Mouse (Mus musculus): ENCODE measurements at regions not wholly inside any gene's neighbourhood (a gene's known extent, or its start where the extent isn't known, plus 50 kb on each side); places are given as distances from the start of the nearest gene placed in this dataset.

DNA sequence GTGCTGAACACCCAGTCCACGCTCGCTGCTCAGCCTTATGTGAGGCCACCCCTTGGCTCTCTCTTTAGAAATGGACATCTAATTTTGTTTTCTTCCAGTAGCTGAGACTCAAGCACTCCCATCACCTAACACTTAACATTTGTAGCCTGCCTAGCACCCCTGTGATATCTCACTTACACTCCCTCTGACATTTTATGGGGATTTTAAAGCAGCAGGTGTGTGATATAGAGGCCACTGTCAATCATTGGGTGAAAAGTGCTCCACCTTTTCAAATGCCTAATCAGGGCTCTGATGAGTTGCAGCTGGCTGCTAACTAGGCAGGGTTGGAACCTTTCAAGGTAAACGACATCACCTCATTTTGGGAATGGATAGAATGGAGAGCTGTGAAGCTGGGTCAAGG, 90.2 kb downstream of the Gm12728 start:
- H3K9me3 ChIP-seq (ENCODE audit: control insufficient read depth, low read length) = no peaks in the 10 kb centered on the region
- no peaks in the 10 kb centered on the region for H3K4me1 ChIP-seq (ENCODE audit: control insufficient read depth, insufficient read depth, low read depth, low read length)
- ATAC-seq = no peak
- H3K4me3 ChIP-seq (ENCODE audit: low read length) = no peak overlapping the region
- H3K4me2 ChIP-seq (ENCODE audit: low read length) = no peak overlapping the region
- 86% methylated on average over 3 of the region's 3 CpGs for WGBS
- H3K36me3 ChIP-seq (ENCODE audit: control insufficient read depth, insufficient read depth, low read length) = no peaks in the 10 kb centered on the region
- H3K27me3 ChIP-seq (replicated peaks; ENCODE audit: control insufficient read depth, insufficient read depth, low read length) = no peaks in the 10 kb centered on the region
- no peak overlapping the region for H3K27ac ChIP-seq (ENCODE audit: low read depth, low read length)
- H3K9ac ChIP-seq (ENCODE audit: low read depth, low read length) = no peak overlapping the region

DNA sequence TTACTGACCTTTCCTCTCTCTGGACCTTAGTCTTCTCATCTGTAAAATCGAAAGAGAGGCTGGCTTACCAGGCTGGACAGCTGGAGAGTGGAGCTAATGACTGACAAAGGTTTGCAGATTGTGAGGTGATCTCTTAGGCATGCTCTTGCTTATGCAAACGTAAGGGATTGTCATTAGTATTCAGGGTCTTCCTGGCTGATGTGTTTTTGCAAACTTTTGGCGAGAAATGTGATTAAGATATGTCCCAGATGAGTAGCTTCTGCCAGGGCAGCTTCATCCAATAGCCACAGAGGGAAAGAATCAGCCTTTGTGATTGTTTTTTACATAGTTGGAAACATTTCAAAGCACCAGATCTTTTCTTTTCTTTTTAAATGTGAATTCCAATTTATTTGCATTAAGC, 95.1 kb downstream of the Gm12728 start:
- H3K36me3 ChIP-seq (ENCODE audit: control insufficient read depth, insufficient read depth, low read length) = no peaks in the 10 kb centered on the region
- H3K27ac ChIP-seq (ENCODE audit: low read depth, low read length) = no peak overlapping the region
- no peaks in the 10 kb centered on the region for H3K4me1 ChIP-seq (ENCODE audit: control insufficient read depth, insufficient read depth, low read depth, low read length)
- no peak for ATAC-seq
- H3K9ac ChIP-seq (ENCODE audit: low read depth, low read length) = no peak overlapping the region
- H3K4me3 ChIP-seq (ENCODE audit: low read length) = no peak overlapping the region
- 42% methylated on average over 3 of the region's 3 CpGs for WGBS
- H3K9me3 ChIP-seq (ENCODE audit: control insufficient read depth, low read length) = no peaks in the 10 kb centered on the region
- no peaks in the 10 kb centered on the region for H3K27me3 ChIP-seq (replicated peaks; ENCODE audit: control insufficient read depth, insufficient read depth, low read length)
- no peak overlapping the region for H3K4me2 ChIP-seq (ENCODE audit: low read length)

DNA sequence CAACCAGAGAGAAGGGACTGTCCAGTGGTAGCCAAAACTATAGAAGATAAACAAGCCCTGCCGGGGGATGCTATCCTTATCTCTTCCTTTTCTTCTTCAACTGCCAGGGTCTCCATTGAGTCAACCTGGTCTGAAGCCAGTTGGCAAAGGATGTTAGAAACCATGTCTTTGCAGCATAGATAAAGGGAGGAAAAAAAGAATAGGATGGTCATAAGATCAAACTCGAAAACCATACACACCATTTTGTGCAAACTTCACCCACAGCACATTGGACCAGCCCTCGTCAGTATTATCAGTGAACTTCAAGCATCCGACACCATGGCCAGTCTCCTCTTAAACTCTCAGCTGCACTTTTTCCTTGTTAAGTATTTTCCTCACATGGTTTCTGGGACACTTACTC, 101.8 kb downstream of the Gm12728 start:
- Histone ChIP-seq H3K4me2 (ENCODE audit: low read length) (no peak overlapping the region), H3K36me3 (ENCODE audit: control insufficient read depth, insufficient read depth, low read length) (no peaks in the 10 kb centered on the region), H3K9ac (ENCODE audit: low read depth, low read length) (no peak overlapping the region), H3K27me3 (replicated peaks; ENCODE audit: control insufficient read depth, insufficient read depth, low read length) (no peaks in the 10 kb centered on the region), H3K9me3 (ENCODE audit: control insufficient read depth, low read length) (no peaks in the 10 kb centered on the region), H3K4me1 (ENCODE audit: control insufficient read depth, insufficient read depth, low read depth, low read length) (no peaks in the 10 kb centered on the region), H3K27ac (ENCODE audit: low read depth, low read length) (no peak overlapping the region), H3K4me3 (ENCODE audit: low read length) (no peak overlapping the region)
- WGBS = 92% methylated on average over 4 of the region's 4 CpGs
- no peak for ATAC-seq

GRCm38 (mm10) chr4:105892065-105892464, 102.4 kb downstream of the Gm12728 start:
- no peak overlapping the region for H3K4me3 ChIP-seq (ENCODE audit: low read length)
- H3K9me3 ChIP-seq (ENCODE audit: control insufficient read depth, low read length) = no peaks in the 10 kb centered on the region
- 87% methylated on average over 2 of the region's 2 CpGs for WGBS
- H3K4me2 ChIP-seq (ENCODE audit: low read length) = no peak overlapping the region
- no peaks in the 10 kb centered on the region for H3K36me3 ChIP-seq (ENCODE audit: control insufficient read depth, insufficient read depth, low read length)
- H3K27me3 ChIP-seq (replicated peaks; ENCODE audit: control insufficient read depth, insufficient read depth, low read length) = no peaks in the 10 kb centered on the region
- H3K27ac ChIP-seq (ENCODE audit: low read depth, low read length) = no peak overlapping the region
- H3K4me1 ChIP-seq (ENCODE audit: control insufficient read depth, insufficient read depth, low read depth, low read length) = no peaks in the 10 kb centered on the region
- H3K9ac ChIP-seq (ENCODE audit: low read depth, low read length) = no peak overlapping the region
- no peak for ATAC-seq

DNA sequence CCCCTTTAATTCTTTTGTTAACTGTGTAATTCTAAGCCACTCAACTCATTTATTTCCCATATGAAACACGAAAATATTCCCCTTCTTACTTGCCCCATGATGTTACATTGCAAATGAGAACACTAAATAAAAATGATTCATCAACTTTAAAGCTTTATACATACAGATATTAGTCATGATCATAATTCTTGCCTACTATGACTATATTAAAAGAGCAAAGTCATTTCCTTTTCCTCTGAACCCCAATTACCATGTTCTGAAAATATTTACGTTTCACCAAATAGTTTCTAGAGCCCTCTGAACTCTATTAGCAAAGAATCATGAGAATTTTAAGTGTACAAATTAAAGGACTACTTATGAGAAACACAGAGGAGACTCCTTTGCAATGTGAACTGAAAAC, 105.4 kb downstream of the Gm12728 start:
- H3K36me3 ChIP-seq (ENCODE audit: control insufficient read depth, insufficient read depth, low read length) = no peaks in the 10 kb centered on the region
- no peak overlapping the region for H3K27ac ChIP-seq (ENCODE audit: low read depth, low read length)
- WGBS = 75% methylated on average over 2 of the region's 2 CpGs
- H3K27me3 ChIP-seq (replicated peaks; ENCODE audit: control insufficient read depth, insufficient read depth, low read length) = no peaks in the 10 kb centered on the region
- H3K4me2 ChIP-seq (ENCODE audit: low read length) = no peak overlapping the region
- ATAC-seq = no peak
- H3K9ac ChIP-seq (ENCODE audit: low read depth, low read length) = no peak overlapping the region
- no peaks in the 10 kb centered on the region for H3K4me1 ChIP-seq (ENCODE audit: control insufficient read depth, insufficient read depth, low read depth, low read length)
- no peak overlapping the region for H3K4me3 ChIP-seq (ENCODE audit: low read length)
- no peaks in the 10 kb centered on the region for H3K9me3 ChIP-seq (ENCODE audit: control insufficient read depth, low read length)

- Histone ChIP-seq H3K9me3 (ENCODE audit: control insufficient read depth, low read length) (no peaks in the 10 kb centered on the region), H3K27ac (ENCODE audit: low read depth, low read length) (no peak overlapping the region), H3K4me3 (ENCODE audit: low read length) (no peak overlapping the region), H3K36me3 (ENCODE audit: control insufficient read depth, insufficient read depth, low read length) (no peaks in the 10 kb centered on the region), H3K27me3 (replicated peaks; ENCODE audit: control insufficient read depth, insufficient read depth, low read length) (no peaks in the 10 kb centered on the region), H3K4me2 (ENCODE audit: low read length) (no peak overlapping the region), H3K9ac (ENCODE audit: low read depth, low read length) (no peak overlapping the region), H3K4me1 (ENCODE audit: control insufficient read depth, insufficient read depth, low read depth, low read length) (no peaks in the 10 kb centered on the region)
- 91% methylated on average over 5 of the region's 5 CpGs for WGBS
- ATAC-seq = no peak
Observed at GRCm38 (mm10) chr4:105898054-105898847, 108.6 kb downstream of the Gm12728 start.

- Histone ChIP-seq H3K4me3 (ENCODE audit: low read length) (no peak overlapping the region), H3K36me3 (ENCODE audit: control insufficient read depth, insufficient read depth, low read length) (no peaks in the 10 kb centered on the region), H3K4me1 (ENCODE audit: control insufficient read depth, insufficient read depth, low read depth, low read length) (no peaks in the 10 kb centered on the region), H3K4me2 (ENCODE audit: low read length) (no peak overlapping the region), H3K27ac (ENCODE audit: low read depth, low read length) (no peak overlapping the region), H3K9me3 (ENCODE audit: control insufficient read depth, low read length) (no peaks in the 10 kb centered on the region), H3K27me3 (replicated peaks; ENCODE audit: control insufficient read depth, insufficient read depth, low read length) (no peaks in the 10 kb centered on the region), H3K9ac (ENCODE audit: low read depth, low read length) (no peak overlapping the region)
- WGBS = 51% methylated on average over 8 of the region's 8 CpGs
- no peak for ATAC-seq
Observed at GRCm38 (mm10) chr4:105904896-105905295, 115.2 kb downstream of the Gm12728 start.

- no peak for ATAC-seq
- H3K27ac ChIP-seq (ENCODE audit: low read depth, low read length) = no peak overlapping the region
- no peak overlapping the region for H3K9ac ChIP-seq (ENCODE audit: low read depth, low read length)
- 92% methylated on average over 4 of the region's 4 CpGs for WGBS
- H3K27me3 ChIP-seq (replicated peaks; ENCODE audit: control insufficient read depth, insufficient read depth, low read length) = no peaks in the 10 kb centered on the region
- H3K9me3 ChIP-seq (ENCODE audit: control insufficient read depth, low read length) = no peaks in the 10 kb centered on the region
- no peak overlapping the region for H3K4me3 ChIP-seq (ENCODE audit: low read length)
- no peaks in the 10 kb centered on the region for H3K4me1 ChIP-seq (ENCODE audit: control insufficient read depth, insufficient read depth, low read depth, low read length)
- H3K4me2 ChIP-seq (ENCODE audit: low read length) = no peak overlapping the region
- H3K36me3 ChIP-seq (ENCODE audit: control insufficient read depth, insufficient read depth, low read length) = no peaks in the 10 kb centered on the region
Observed at GRCm38 (mm10) chr4:105906411-105906810, 116.7 kb downstream of the Gm12728 start.

- no peak for ATAC-seq
- Histone ChIP-seq H3K36me3 (ENCODE audit: control insufficient read depth, insufficient read depth, low read length) (no peaks in the 10 kb centered on the region), H3K27ac (ENCODE audit: low read depth, low read length) (no peak overlapping the region), H3K9ac (ENCODE audit: low read depth, low read length) (no peak overlapping the region), H3K4me3 (ENCODE audit: low read length) (no peak overlapping the region), H3K9me3 (ENCODE audit: control insufficient read depth, low read length) (no peaks in the 10 kb centered on the region), H3K27me3 (replicated peaks; ENCODE audit: control insufficient read depth, insufficient read depth, low read length) (no peaks in the 10 kb centered on the region), H3K4me2 (ENCODE audit: low read length) (no peak overlapping the region), H3K4me1 (ENCODE audit: control insufficient read depth, insufficient read depth, low read depth, low read length) (no peaks in the 10 kb centered on the region)
- WGBS = 87% methylated on average over 7 of the region's 7 CpGs
Observed at GRCm38 (mm10) chr4:105907611-105908010, 117.9 kb downstream of the Gm12728 start.

- no peak overlapping the region for H3K9ac ChIP-seq (ENCODE audit: low read depth, low read length)
- no peak overlapping the region for H3K27ac ChIP-seq (ENCODE audit: low read depth, low read length)
- H3K4me3 ChIP-seq (ENCODE audit: low read length) = no peak overlapping the region
- H3K4me1 ChIP-seq (ENCODE audit: control insufficient read depth, insufficient read depth, low read depth, low read length) = no peaks in the 10 kb centered on the region
- H3K4me2 ChIP-seq (ENCODE audit: low read length) = no peak overlapping the region
- H3K9me3 ChIP-seq (ENCODE audit: control insufficient read depth, low read length) = no peaks in the 10 kb centered on the region
- no peaks in the 10 kb centered on the region for H3K36me3 ChIP-seq (ENCODE audit: control insufficient read depth, insufficient read depth, low read length)
- no peaks in the 10 kb centered on the region for H3K27me3 ChIP-seq (replicated peaks; ENCODE audit: control insufficient read depth, insufficient read depth, low read length)
- ATAC-seq = no peak
Observed at GRCm38 (mm10) chr4:105908281-105908680, 118.6 kb downstream of the Gm12728 start.
